Mouse (Mus musculus) retina, embryonic 14.5 days (tissue): ENCODE data around the gene Micu2.
A peak's percentile ranks its signal among the peaks of the same experiment; 100 is the strongest.
"Not testable (repeated sequence)": the region's sequence is repeated elsewhere in the genome, so short reads cannot be mapped to it uniquely, and the experiment has no call there.

Source experiments
- DNase-seq: peaks from one replicate; pipeline ENCODE4 v3.0.0-alpha.2; 2015; ENCODE audit warnings: low spot score

Micu2 gene

GRCm38 (mm10) chr14:57961861-57962260 is 37.2 kb downstream of the Micu2 start:
- no peak for DNase-seq

- DNase-seq = peak; percentile 63
Observed at GRCm38 (mm10) chr14:57951089-57951488, 48.0 kb downstream of the Micu2 start.

GRCm38 (mm10) chr14:57945834-57946233 is 53.2 kb downstream of the Micu2 start:
- no peak for DNase-seq

- DNase-seq = no peak
Observed at GRCm38 (mm10) chr14:57937297-57937696, 61.8 kb downstream of the Micu2 start.

GRCm38 (mm10) chr14:57934666-57935065 is 64.4 kb downstream of the Micu2 start:
- no peak for DNase-seq

GRCm38 (mm10) chr14:57933608-57934007 is 65.5 kb downstream of the Micu2 start:
- DNase-seq = no peak

- no peak for DNase-seq
Observed at GRCm38 (mm10) chr14:57932881-57933443, 66.1 kb downstream of the Micu2 start.

GRCm38 (mm10) chr14:57921428-57922131 is 77.5 kb downstream of the Micu2 start:
- DNase-seq = no peak

- no peak for DNase-seq
Observed at GRCm38 (mm10) chr14:57920568-57921310, 78.3 kb downstream of the Micu2 start.

- DNase-seq = no peak
Observed at GRCm38 (mm10) chr14:57919148-57919875, 79.8 kb downstream of the Micu2 start.

GRCm38 (mm10) chr14:57915341-57915740 is 83.7 kb downstream of the Micu2 start:
- no peak for DNase-seq

- DNase-seq = not testable (repeated sequence)
Observed at GRCm38 (mm10) chr14:57912211-57913007, 86.7 kb downstream of the Micu2 start.

GRCm38 (mm10) chr14:57911787-57912186 is 87.3 kb downstream of the Micu2 start:
- DNase-seq = not testable (repeated sequence)

GRCm38 (mm10) chr14:57911316-57911715 is 87.7 kb downstream of the Micu2 start:
- DNase-seq = no peak

GRCm38 (mm10) chr14:57910501-57911068 is 88.5 kb downstream of the Micu2 start:
- peak; percentile 92 for DNase-seq

- no peak for DNase-seq
Observed at GRCm38 (mm10) chr14:57909297-57909696, 89.8 kb downstream of the Micu2 start.

GRCm38 (mm10) chr14:57908431-57908830 is 90.6 kb downstream of the Micu2 start:
- no peak for DNase-seq

GRCm38 (mm10) chr14:57901998-57902397 is 97.1 kb downstream of the Micu2 start:
- DNase-seq = no peak

- no peak for DNase-seq
Observed at GRCm38 (mm10) chr14:57896882-57897281, 102.2 kb downstream of the Micu2 start.

- not testable (repeated sequence) for DNase-seq
Observed at GRCm38 (mm10) chr14:57896088-57896871, 102.8 kb downstream of the Micu2 start.
